Mouse (Mus musculus) left cerebral cortex, postnatal 14 days (tissue): Measurements from ENCODE around the gene Lrrc4b. TPM values are rescaled to one million over a fixed set of nuclear protein-coding genes. Genes with fewer than 3 reads are reported as not detected.

ENCODE experiments used
- DNase-seq, 2 experiments: peaks; one replicate each; pipeline ENCODE4 v3.0.0; 2021 to 2022; ENCODE audit warnings: low spot score in 2 of 2, mixed read lengths in 1 of 2
- intact Hi-C: fragments of 180-260 bp; cut with DNase I; formaldehyde crosslinking; loops from one replicate; pipeline ENCODE4 v1.15.1; 2025
- microRNA-seq, 2 experiments: library from miRNA; unstranded; fragments of <30 nt; microRNA quantifications; one replicate each; pipeline ENCODE4 v1.2.0; 2022
- total RNA-seq, 2 experiments: library from RNA; stranded (reverse); gene quantifications; 2 replicates each; pipeline ENCODE4 v1.2.3; 2021

The Lrrc4b gene
- total RNA-seq, 2 experiments from 2014 or later = 269 to 330 TPM

DNA sequence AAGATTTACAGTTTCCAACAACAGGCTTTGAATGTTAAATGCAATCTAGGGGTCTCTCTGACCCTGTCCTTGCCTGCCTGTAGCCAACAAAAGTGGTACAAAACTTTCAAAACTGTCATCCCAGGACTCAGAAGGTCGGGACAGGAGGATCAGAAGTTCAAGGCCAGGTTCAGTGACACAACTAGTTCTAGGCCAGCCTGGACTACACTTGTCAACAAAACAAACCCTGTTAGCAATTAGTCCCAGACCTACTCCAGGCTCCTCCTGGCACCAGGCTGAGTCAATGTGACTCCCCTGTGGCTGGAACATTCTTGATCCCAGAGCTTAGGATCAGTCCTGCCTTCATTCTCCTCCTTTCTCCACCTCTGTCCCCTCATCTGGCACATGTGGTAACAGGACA lies 70.1 kb downstream of the Lrrc4b start:
- intact Hi-C loops = no loop called here
- DNase-seq = no peak

GRCm38 (mm10) chr7:44500046-44500445 lies 71.2 kb downstream of the Lrrc4b start:
- no peak for DNase-seq
- intact Hi-C loops = loop anchor here (2.0 to 5.0 kb wide), 3 partner anchors 49 to 152 kb away; partner anchors contain the start of gene Pold1

GRCm38 (mm10) chr7:44501563-44502115 lies 72.8 kb downstream of the Lrrc4b start:
- intact Hi-C loops = loop anchor here (2.0 to 5.0 kb wide), 3 partner anchors 47 to 151 kb away; partner anchors contain the start of gene Pold1
- peak; percentile 81 to 85 for DNase-seq

DNA sequence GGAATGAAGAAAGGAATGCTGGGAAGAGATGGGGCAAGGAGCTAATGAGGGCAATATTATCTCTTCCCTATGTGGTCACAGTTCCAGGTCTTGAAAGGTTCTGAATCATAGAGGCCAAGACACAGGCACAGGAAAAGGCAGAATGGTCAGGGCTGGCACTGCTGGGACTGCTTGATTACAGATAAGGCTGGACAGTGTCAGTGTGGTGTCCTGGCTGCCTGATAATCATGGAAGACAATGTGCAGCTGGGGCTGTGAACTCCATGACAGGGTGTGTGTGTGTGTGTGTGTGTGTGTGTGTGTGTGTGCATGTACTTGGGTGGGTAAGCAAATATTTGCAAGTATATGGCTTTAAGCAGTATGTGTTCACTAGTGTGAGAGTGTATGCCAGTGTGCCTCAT lies 78.7 kb downstream of the Lrrc4b start:
- intact Hi-C loops = no loop called here
- DNase-seq = no peak

Small RNA genes within 50 kb of the gene (microRNA-seq; reads per million reads assigned to microRNA genes)
- gene Mir7052 = 2.4 reads per million in 2 experiments

Other genes starting within 250 kb of the Lrrc4b start
- not detected for gene Klk1b24, start 240.8 kb upstream of the Lrrc4b start, total RNA-seq
- not detected for gene Klk1b3, start 230.8 kb upstream of the Lrrc4b start, total RNA-seq
- not detected for gene Klk1b4, start 221.6 kb upstream of the Lrrc4b start, total RNA-seq
- gene Klk1b5, start 213.1 kb upstream of the Lrrc4b start, total RNA-seq = not detected
- not detected for gene Klk1, start 203.7 kb upstream of the Lrrc4b start, total RNA-seq
- gene Gm36864, start 192.8 kb upstream of the Lrrc4b start, total RNA-seq = not detected
- gene 1700028J19Rik, start 182.3 kb upstream of the Lrrc4b start, total RNA-seq = 1 to 10 TPM; 1.5 to 2.0 TPM
- gene 2410002F23Rik, start 182.3 kb upstream of the Lrrc4b start, total RNA-seq = 10 to 100 TPM; 88.7 to 94.1 TPM
- gene Acp4, start 171.6 kb upstream of the Lrrc4b start, total RNA-seq = not detected
- gene Gm15517, start 167.6 kb upstream of the Lrrc4b start, total RNA-seq = not detected
- gene Clec11a, start 122.1 kb upstream of the Lrrc4b start, total RNA-seq = 1 to 10 TPM; 2.6 to 3.6 TPM
- 100 to 1,000 TPM; 512 to 537 TPM for gene Shank1, start 118.8 kb upstream of the Lrrc4b start, total RNA-seq
- gene Syt3, start 44.9 kb upstream of the Lrrc4b start, total RNA-seq = 10 to 100 TPM; 77.1 to 81.9 TPM
- gene 1700008O03Rik, start 43.2 kb upstream of the Lrrc4b start, total RNA-seq = 1 to 10 TPM; 2.3 TPM
- 10 to 100 TPM; 11.2 to 13.4 TPM for gene Aspdh, start 36.4 kb downstream of the Lrrc4b start, total RNA-seq
- gene Josd2, start 39.0 kb downstream of the Lrrc4b start, total RNA-seq = 10 to 100 TPM; 60.6 to 63.2 TPM
- gene Emc10, start 67.5 kb downstream of the Lrrc4b start, total RNA-seq = 100 to 1,000 TPM; 145 to 164 TPM
- gene Fam71e1, start 67.6 kb downstream of the Lrrc4b start, total RNA-seq = 10 to 100 TPM; 26.5 to 32.5 TPM
- under 1 TPM in 1 of 2 experiments, not detected in 1; 0.30 TPM for gene Mybpc2, start 95.6 kb downstream of the Lrrc4b start, total RNA-seq
- under 1 TPM in 1 of 2 experiments, not detected in 1; 0.15 TPM for gene Spib, start 103.1 kb downstream of the Lrrc4b start, total RNA-seq
- gene Pold1, start 119.8 kb downstream of the Lrrc4b start, total RNA-seq = 1 to 10 TPM; 4.2 to 7.0 TPM
- gene Nr1h2, start 124.9 kb downstream of the Lrrc4b start, total RNA-seq = 10 to 100 TPM; 51.0 to 60.7 TPM
- not detected for gene Napsa, start 143.4 kb downstream of the Lrrc4b start, total RNA-seq
- gene Kcnc3, start 161.6 kb downstream of the Lrrc4b start, total RNA-seq = 10 to 100 TPM; 74.2 to 75.5 TPM
- gene Myh14, start 241.8 kb downstream of the Lrrc4b start, total RNA-seq = 10 to 100 TPM in 1 of 2 experiments, 1 to 10 TPM in 1; 8.8 to 14.5 TPM